Mouse (Mus musculus): ENCODE measurements around the gene Snrpg.

Gene Snrpg

DNA sequence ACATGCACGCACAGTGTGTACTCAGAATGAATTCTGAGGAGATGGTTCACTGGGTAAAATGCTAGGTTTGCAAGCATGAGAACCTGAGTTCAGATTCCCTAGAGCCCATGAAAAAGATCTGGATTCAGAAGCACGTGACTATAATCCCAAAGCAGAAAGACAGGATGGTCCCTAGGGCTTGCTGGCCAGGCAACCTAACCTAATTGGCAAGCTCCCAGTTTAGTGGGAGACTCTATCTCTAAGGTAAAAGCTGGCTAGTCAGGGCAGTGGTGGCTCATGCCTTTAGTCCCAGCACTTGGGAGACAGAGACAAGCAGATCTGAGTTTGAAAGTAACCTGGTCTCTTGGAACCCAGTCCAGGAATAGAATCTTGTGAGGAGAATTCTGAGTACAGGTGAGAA, 27.9 kb downstream of the Snrpg start:
- DNase-seq (ENCODE audit: low read depth, low spot score): no peak

- DNase-seq (ENCODE audit: low read depth, low spot score): no peak
These were observed 28.9 kb downstream of the Snrpg start for GRCm38 (mm10) chr6:86399995-86400394.

DNA sequence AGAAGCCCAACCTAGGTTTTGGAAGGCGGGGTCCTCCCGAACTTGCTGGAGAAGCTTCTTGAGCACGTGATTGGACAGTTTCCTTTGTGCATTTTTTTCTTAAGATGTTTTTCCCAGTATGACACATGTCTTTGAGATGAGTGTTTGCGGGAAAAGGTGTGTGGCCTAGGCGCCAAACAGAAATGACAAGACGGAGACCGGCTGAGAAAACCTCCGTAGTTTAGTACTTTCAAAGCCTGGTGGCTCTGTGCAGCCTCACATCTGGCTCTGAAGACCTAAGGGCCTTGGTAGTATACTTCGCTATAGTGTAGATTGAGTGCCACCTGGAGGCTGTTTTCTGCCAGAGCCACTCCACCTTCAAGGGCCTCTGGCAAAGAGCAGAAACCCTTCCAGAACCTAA, 29.9 kb downstream of the Snrpg start:
- peak; percentile 61 for DNase-seq (ENCODE audit: low read depth, low spot score)

DNA sequence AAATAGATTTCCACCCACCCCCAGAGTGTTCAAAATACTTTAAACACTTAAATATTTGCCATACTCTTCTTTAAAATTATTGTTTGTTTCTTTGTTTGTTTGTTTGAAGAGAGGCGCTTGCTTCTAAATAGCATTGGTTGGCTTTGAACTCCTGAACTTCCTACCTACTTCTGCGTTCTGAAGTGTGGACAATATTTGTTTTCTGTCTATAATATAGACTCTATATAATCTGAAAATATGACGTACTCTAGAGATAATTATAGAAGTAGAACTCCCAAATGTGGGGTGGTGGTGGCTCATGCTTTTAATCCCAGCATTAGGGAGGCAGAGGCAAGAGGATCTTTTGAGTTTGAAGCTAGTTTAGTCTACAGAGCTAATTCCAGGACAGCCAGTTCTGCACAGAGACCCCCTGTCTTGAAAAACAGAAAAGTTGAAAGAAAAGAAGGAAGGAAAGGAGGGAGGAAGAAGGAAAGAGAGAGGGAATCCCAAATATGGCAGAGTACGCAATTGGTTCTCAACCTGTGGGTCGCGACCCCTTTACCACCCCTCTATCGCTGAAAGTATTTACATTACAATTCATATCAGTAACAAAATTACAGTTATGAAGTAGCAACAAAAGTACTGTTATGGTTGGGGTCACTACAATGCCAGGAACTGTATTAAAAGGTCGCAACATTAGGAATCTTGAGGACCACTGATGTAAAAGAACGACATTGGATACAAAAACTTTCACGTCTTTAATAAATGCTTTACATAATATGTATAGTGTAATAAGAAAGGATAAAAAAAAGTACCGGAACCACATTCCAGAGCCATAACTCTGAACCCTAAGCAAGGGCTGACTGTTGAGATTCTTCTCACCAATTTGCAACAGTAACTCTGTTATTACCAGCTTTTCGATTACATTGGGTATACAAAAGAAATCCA, 31.8 kb downstream of the Snrpg start:
- no peak for DNase-seq (ENCODE audit: low read depth, low spot score)

DNA sequence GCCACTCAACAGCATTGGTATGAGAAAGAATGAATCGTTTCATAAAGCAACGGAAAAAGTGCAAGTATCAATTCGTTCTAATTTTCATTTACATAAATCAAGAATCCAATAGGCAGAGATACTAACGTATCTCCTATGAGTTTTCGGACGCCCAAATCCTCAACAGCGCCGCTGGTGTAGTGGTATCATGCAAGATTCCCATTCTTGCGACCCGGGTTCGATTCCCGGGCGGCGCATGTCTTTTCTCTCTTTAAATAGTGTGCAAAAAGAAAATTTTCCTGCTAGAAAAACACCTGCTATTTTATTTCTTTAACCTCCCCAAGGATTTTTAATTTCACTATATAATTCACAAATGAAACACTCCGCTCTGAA, 32.6 kb downstream of the Snrpg start:
- DNase-seq (ENCODE audit: low read depth, low spot score): peak; percentile 87

GRCm38 (mm10) chr6:86404100-86404861, 33.2 kb downstream of the Snrpg start, which contains the start of gene Tia1:
Gene Tia1 (plus strand): TSS chr6:86404219.
- peak; percentile 99 for DNase-seq (ENCODE audit: low read depth, low spot score)

GRCm38 (mm10) chr6:86404996-86405395, 33.9 kb downstream of the Snrpg start:
- no peak for DNase-seq (ENCODE audit: low read depth, low spot score)

- peak; percentile 66 for DNase-seq (ENCODE audit: low read depth, low spot score)
These were observed 35.2 kb downstream of the Snrpg start for GRCm38 (mm10) chr6:86406306-86406705.

- DNase-seq (ENCODE audit: low read depth, low spot score): no peak
These were observed 47.6 kb downstream of the Snrpg start for GRCm38 (mm10) chr6:86418711-86419110.

DNA sequence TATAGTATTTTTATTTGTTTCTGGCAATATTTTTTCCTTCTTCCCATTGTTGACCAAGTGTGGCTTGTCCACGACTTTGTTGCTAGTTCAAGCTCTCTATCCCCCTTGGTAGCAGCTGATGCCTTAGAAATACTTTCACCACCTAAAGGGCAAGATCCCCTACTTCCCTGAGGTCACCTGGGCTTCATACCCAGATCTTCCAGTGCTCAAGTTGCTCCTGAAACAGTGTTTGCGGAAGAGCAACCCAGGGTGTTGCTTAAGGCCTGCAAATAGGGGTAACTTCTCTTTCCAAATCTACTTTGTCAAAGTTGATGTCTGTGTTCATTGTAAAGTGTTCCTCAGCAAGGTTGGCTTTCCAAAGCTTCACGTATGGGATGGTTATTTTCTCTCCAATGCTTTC, 48.1 kb downstream of the Snrpg start:
- no peak for DNase-seq (ENCODE audit: low read depth, low spot score)

- DNase-seq (ENCODE audit: low read depth, low spot score): no peak
These were observed 49.4 kb downstream of the Snrpg start for GRCm38 (mm10) chr6:86420491-86420890.

DNA sequence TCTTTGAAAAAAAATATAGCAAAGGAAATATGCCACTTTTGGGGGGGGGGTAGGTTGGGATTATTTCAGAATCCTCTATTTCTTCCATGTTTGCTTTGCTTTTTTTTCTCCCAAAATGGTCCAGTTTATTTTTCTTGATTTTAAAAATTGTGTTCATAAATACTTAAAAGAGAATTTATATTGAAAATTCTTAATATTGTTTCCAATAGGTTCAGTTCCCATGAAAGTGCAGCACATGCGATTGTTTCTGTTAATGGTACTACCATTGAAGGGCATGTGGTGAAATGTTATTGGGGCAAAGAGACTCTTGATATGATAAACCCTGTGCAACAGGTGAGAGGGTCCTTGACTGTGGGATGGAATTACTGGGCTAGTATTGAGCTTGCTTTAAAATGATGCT, 55.3 kb downstream of the Snrpg start, which contains the start of gene Gm44790:
Gene Gm44790 (plus strand): TSS at position 301 of the 400 bp plus-strand sequence.
- no peak for DNase-seq (ENCODE audit: low read depth, low spot score)
